Mouse (Mus musculus) frontal cortex, adult 2 months (tissue): Measurements from ENCODE around the gene Olfr771. TPM values are rescaled to one million over a fixed set of nuclear protein-coding genes. Genes with fewer than 3 reads are reported as not detected.
"Not testable (repeated sequence)": the region's sequence is repeated elsewhere in the genome, so short reads cannot be mapped to it uniquely, and the experiment has no call there.

Source experiments
- DNase-seq, 2 experiments: peaks; one replicate each; pipeline ENCODE4 v3.0.0; 2022; ENCODE audit warnings: low spot score in 1 of 2; ENCODE audit errors: extremely low spot score in 1 of 2
- polyA plus RNA-seq: library from polyadenylated mRNA; depleted of rRNA; stranded (reverse); fragments of >200 nt; gene quantifications from 2 replicates; pipeline ENCODE4 v1.2.3, GENCODE M21; 2012; rRNA removed

Olfr771 gene
- not detected in 2 replicates for polyA plus RNA-seq

DNA sequence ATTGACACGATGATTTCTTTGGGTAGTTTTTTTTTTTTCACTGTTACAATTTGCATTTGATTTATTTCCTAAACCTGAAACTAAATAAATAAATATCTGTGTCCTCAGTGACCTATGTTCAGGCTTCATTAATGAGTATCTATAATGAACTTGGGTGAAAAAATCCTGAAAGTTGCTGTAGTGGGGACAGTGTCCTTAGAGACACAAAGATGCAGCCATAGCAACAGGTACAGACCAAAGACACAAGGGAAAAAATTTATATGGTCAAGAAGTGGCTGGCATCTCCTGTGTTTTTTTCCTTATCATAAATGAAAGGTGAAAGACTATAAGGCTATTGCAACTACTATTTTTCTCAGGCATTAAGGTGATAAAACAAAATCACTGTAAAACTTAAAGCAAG is at the start of gene Olfr771:
Gene Olfr771, minus strand, starts transcription at position 101 of the 400 bp plus-strand sequence.
- DNase-seq: no peak

GRCm38 (mm10) chr10:129187319-129187718 is 22.8 kb upstream of the Olfr771 start, which contains the start of gene Olfr773:
Gene Olfr773 (minus strand): TSS chr10:129187419.
- not testable (repeated sequence) for DNase-seq

GRCm38 (mm10) chr10:129177821-129178220 is 13.3 kb upstream of the Olfr771 start, which contains the start of gene Olfr772:
Gene Olfr772 (minus strand): TSS chr10:129177921.
- not testable (repeated sequence) for DNase-seq

GRCm38 (mm10) chr10:129138898-129139297 is 25.7 kb downstream of the Olfr771 start, which contains the start of gene Olfr770:
Gene Olfr770 (minus strand): TSS chr10:129138998.
- no peak for DNase-seq

DNA sequence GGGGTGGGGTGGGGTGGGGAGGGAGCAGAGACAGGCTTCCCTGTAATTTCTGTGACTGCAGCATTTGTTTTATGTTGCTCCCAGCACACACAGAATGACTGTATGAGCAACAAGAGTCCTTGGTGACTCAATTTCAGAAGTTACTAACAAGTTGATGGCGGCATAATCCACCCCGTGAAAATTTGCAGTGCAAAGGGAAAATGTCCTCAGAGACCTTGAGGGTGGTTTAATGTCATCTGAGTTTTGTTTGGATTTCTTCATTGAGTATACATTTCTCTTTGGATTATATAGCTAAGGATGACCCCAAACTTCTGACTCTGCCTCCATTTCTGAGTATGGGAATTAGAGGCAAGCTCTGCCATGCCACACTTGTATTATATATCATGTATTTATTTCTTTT is 46.8 kb downstream of the Olfr771 start, which contains the start of gene Olfr769:
Gene Olfr769, minus strand, starts transcription at position 101 of the 400 bp plus-strand sequence.
- no peak for DNase-seq

DNA sequence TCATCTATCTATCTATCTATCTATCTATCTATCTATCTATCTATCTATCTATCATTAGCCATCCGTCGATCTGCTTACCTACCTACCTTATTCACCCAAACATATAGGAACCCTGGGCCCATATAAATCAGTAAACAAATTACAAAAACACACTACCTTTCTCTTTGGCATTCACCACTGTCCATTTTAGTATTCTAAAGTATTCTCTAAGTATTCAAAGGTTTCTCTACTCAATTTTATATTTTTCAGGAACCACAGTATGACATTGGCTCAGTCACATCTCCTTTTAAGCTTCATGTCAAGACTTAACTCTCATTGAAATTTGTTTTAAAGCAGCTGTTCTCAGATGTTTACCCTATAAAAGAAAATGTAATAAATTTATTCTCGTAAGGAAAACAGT is 49.4 kb downstream of the Olfr771 start:
- no peak for DNase-seq

Other genes with a start within 250 kb of the Olfr771 start
- 12.3 and 15.7 TPM in 2 replicates for gene Rdh5, start 241.9 kb downstream of the Olfr771 start, polyA plus RNA-seq
- gene Bloc1s1, start 240.7 kb downstream of the Olfr771 start, polyA plus RNA-seq: 233 and 273 TPM in 2 replicates
- gene Itga7, start 230.9 kb downstream of the Olfr771 start, polyA plus RNA-seq: 23.4 and 26.8 TPM in 2 replicates
- gene Mettl7b, start 203.8 kb downstream of the Olfr771 start, polyA plus RNA-seq: not detected in 2 replicates
- not detected in 2 replicates for gene Olfr9, start 175.3 kb downstream of the Olfr771 start, polyA plus RNA-seq
- 0.04 TPM in 1 of 2 replicates, not detected in the other for gene Olfr763, start 154.0 kb downstream of the Olfr771 start, polyA plus RNA-seq
- not detected in 2 replicates for gene Olfr764-ps1, start 124.9 kb downstream of the Olfr771 start, polyA plus RNA-seq
- gene Olfr765, start 114.8 kb downstream of the Olfr771 start, polyA plus RNA-seq: not detected in 2 replicates
- gene Olfr766-ps1, start 95.8 kb downstream of the Olfr771 start, polyA plus RNA-seq: not detected in 2 replicates
- gene Olfr767, start 81.8 kb downstream of the Olfr771 start, polyA plus RNA-seq: not detected in 2 replicates
- gene Olfr768, start 65.4 kb downstream of the Olfr771 start, polyA plus RNA-seq: not detected in 2 replicates
- not detected in 2 replicates for gene Olfr769, start 46.9 kb downstream of the Olfr771 start, polyA plus RNA-seq
- gene Olfr770, start 25.8 kb downstream of the Olfr771 start, polyA plus RNA-seq: not detected in 2 replicates
- gene Olfr772, start 13.2 kb upstream of the Olfr771 start, polyA plus RNA-seq: not detected in 2 replicates
- not detected in 2 replicates for gene Olfr773, start 22.7 kb upstream of the Olfr771 start, polyA plus RNA-seq
- gene Olfr774, start 71.5 kb upstream of the Olfr771 start, polyA plus RNA-seq: not detected in 2 replicates
- 0.04 TPM in 1 of 2 replicates, not detected in the other for gene Olfr775, start 83.7 kb upstream of the Olfr771 start, polyA plus RNA-seq
- gene Olfr776, start 94.4 kb upstream of the Olfr771 start, polyA plus RNA-seq: not detected in 2 replicates
- not detected in 2 replicates for gene Olfr777, start 106.7 kb upstream of the Olfr771 start, polyA plus RNA-seq
- gene Olfr780, start 153.4 kb upstream of the Olfr771 start, polyA plus RNA-seq: not detected in 2 replicates
- not detected in 2 replicates for gene Olfr781, start 164.1 kb upstream of the Olfr771 start, polyA plus RNA-seq
- not detected in 2 replicates for gene Olfr782, start 184.1 kb upstream of the Olfr771 start, polyA plus RNA-seq
- gene Olfr784, start 219.3 kb upstream of the Olfr771 start, polyA plus RNA-seq: 0.08 and 0.17 TPM in 2 replicates
- not detected in 2 replicates for gene Olfr785, start 240.7 kb upstream of the Olfr771 start, polyA plus RNA-seq